Mouse (Mus musculus) ES-Bruce4 (cell line): ENCODE measurements around the gene Ppp2r2c. TPM values are rescaled to one million over a fixed set of nuclear protein-coding genes. Genes with fewer than 3 reads are reported as not detected.
A peak's percentile ranks its signal among the peaks of the same experiment; 100 is the strongest.

Source experiments
- H3K27ac ChIP-seq: 2 replicates; pipeline ENCODE4 v1.5.1; 2012; ENCODE audit warnings: low read length, inconsistent platforms; ENCODE audit not compliant: insufficient read depth
- H3K27me3 ChIP-seq: 2 replicates; pipeline ENCODE4 v1.6.1; 2012; ENCODE audit warnings: mild to moderate bottlenecking, low read length, inconsistent platforms; ENCODE audit not compliant: control insufficient read depth, poor library complexity, insufficient read depth, severe bottlenecking
- H3K36me3 ChIP-seq: 2 replicates; pipeline ENCODE4 v1.6.1; 2012; ENCODE audit warnings: inconsistent platforms, mild to moderate bottlenecking, low read length, moderate library complexity; ENCODE audit not compliant: control insufficient read depth, poor library complexity, insufficient read depth, severe bottlenecking
- H3K4me1 ChIP-seq: one replicate; pipeline ENCODE4 v1.8.1; 2011; ENCODE audit warnings: low read length; ENCODE audit not compliant: control insufficient read depth, insufficient read depth
- H3K4me3 ChIP-seq: 2 replicates; pipeline ENCODE4 v1.5.1; 2011; ENCODE audit warnings: low read depth, mild to moderate bottlenecking, low read length
- H3K9ac ChIP-seq: 2 replicates; pipeline ENCODE4 v1.6.1; 2012; ENCODE audit warnings: low read depth, mild to moderate bottlenecking, inconsistent platforms; ENCODE audit not compliant: poor library complexity, severe bottlenecking
- H3K9me3 ChIP-seq: replicated peaks from 2 replicates; pipeline ENCODE4 v1.6.1; 2012; ENCODE audit warnings: mild to moderate bottlenecking, low read length, inconsistent platforms; ENCODE audit not compliant: control insufficient read depth, poor library complexity, insufficient read depth, severe bottlenecking
- CTCF ChIP-seq: IDR thresholded peaks from one replicate; pipeline ENCODE4 v1.8.1; 2011; ENCODE audit warnings: low read depth, low read length
- EP300 ChIP-seq: IDR thresholded peaks from 2 replicates; pipeline ENCODE4 v1.6.1; 2011; ENCODE audit warnings: low read depth, low read length; ENCODE audit not compliant: insufficient read depth
- POLR2A ChIP-seq: IDR thresholded peaks from one replicate; pipeline ENCODE4 v1.8.1; 2011; ENCODE audit warnings: low read length; ENCODE audit not compliant: insufficient read depth
- polyA plus RNA-seq: library from polyadenylated mRNA; stranded (reverse); fragments of >200 nt; gene quantifications from 2 replicates; pipeline ENCODE4 v1.2.4, GENCODE M21; 2011; ENCODE audit warnings: low read depth; ENCODE audit not compliant: missing spikeins, insufficient read depth, insufficient read length

Gene Ppp2r2c
- polyA plus RNA-seq, 1 experiment, result 14.6 TPM

- Histone ChIP-seq H3K9ac (no peak overlapping the region), H3K9me3 (no peaks in the 10 kb centered on the region), H3K4me3 (no peak overlapping the region), H3K4me1 (no peaks in the 10 kb centered on the region), H3K27ac (no peak overlapping the region), H3K36me3 (no peaks in the 10 kb centered on the region), H3K27me3 (no peaks in the 10 kb centered on the region)
- TF ChIP-seq CTCF, result no peak
- no peak for TF ChIP-seq EP300
- no peak for TF ChIP-seq POLR2A
These were observed 49.7 kb downstream of the Ppp2r2c start for GRCm38 (mm10) chr5:36918016-36918415.

- Histone ChIP-seq H3K4me3 (no peak overlapping the region), H3K9me3 (no peaks in the 10 kb centered on the region), H3K4me1 (no peaks in the 10 kb centered on the region), H3K27me3 (no peaks in the 10 kb centered on the region), H3K27ac (no peak overlapping the region), H3K36me3 (no peaks in the 10 kb centered on the region), H3K9ac (no peak overlapping the region)
- no peak for TF ChIP-seq EP300
- TF ChIP-seq CTCF, result peak; percentile 69
These were observed 51.8 kb downstream of the Ppp2r2c start for GRCm38 (mm10) chr5:36920072-36920471.

GRCm38 (mm10) chr5:36921871-36922270 lies 53.6 kb downstream of the Ppp2r2c start:
- Histone ChIP-seq H3K4me3 (no peak overlapping the region), H3K27me3 (no peaks in the 10 kb centered on the region), H3K9me3 (no peaks in the 10 kb centered on the region), H3K4me1 (no peaks in the 10 kb centered on the region), H3K27ac (no peak overlapping the region), H3K9ac (no peak overlapping the region), H3K36me3 (no peaks in the 10 kb centered on the region)
- TF ChIP-seq EP300, result no peak
- TF ChIP-seq POLR2A, result no peak
- TF ChIP-seq CTCF, result no peak

GRCm38 (mm10) chr5:36922811-36923210 lies 54.5 kb downstream of the Ppp2r2c start:
- Histone ChIP-seq H3K4me1 (no peaks in the 10 kb centered on the region), H3K27ac (no peak overlapping the region), H3K36me3 (no peaks in the 10 kb centered on the region), H3K9ac (no peak overlapping the region), H3K9me3 (no peaks in the 10 kb centered on the region), H3K27me3 (no peaks in the 10 kb centered on the region), H3K4me3 (no peak overlapping the region)
- TF ChIP-seq POLR2A (no peak), EP300 (no peak), CTCF (no peak)

GRCm38 (mm10) chr5:36923826-36924700 lies 55.8 kb downstream of the Ppp2r2c start:
- H3K27ac ChIP-seq, result no peak overlapping the region
- H3K36me3 ChIP-seq, result no peaks in the 10 kb centered on the region
- no peaks in the 10 kb centered on the region for H3K27me3 ChIP-seq
- no peak overlapping the region for H3K9ac ChIP-seq
- no peaks in the 10 kb centered on the region for H3K4me1 ChIP-seq
- TF ChIP-seq EP300, result no peak
- no peak for TF ChIP-seq POLR2A
- no peak for TF ChIP-seq CTCF
- H3K4me3 ChIP-seq, result no peak overlapping the region
- H3K9me3 ChIP-seq, result no peaks in the 10 kb centered on the region

GRCm38 (mm10) chr5:36928701-36929100 lies 60.4 kb downstream of the Ppp2r2c start:
- Histone ChIP-seq H3K36me3 (no peaks in the 10 kb centered on the region), H3K27me3 (no peaks in the 10 kb centered on the region), H3K4me1 (no peaks in the 10 kb centered on the region), H3K4me3 (no peak overlapping the region), H3K9me3 (0 out of 2 replicates have a peak, but pooled peaks cover 5% of the 10 kb centered on the region), H3K27ac (no peak overlapping the region), H3K9ac (no peak overlapping the region)
- TF ChIP-seq POLR2A (no peak), CTCF (peak; percentile 77)
